ENCODE assay signal across 20 mouse cellular contexts in genomic region chrX:13688356-13688755, GRCm38 (mm10). TPM values are rescaled to one million over a fixed set of nuclear protein-coding genes. Genes with fewer than 3 reads are reported as not detected.
A peak's percentile ranks its signal among the peaks of the same experiment; 100 is the strongest.
DNase-seq lines count a peak whose midpoint lies in the region; ATAC-seq lines count a peak whose summit lies in the region.
"Had no signal": no experiment of that assay in that cellular context is flagged by ENCODE, and none has a peak within 500 bp of the region (broad histone marks: within the 10 kb centered on the region; RNA-seq: fewer than 3 reads in every experiment).

No protein-coding gene starts in this region.

- peak; percentile 95 for ATAC-seq in frontal cortex, adult (ENCODE audit: low TSS enrichment)
- no peak for ATAC-seq in granulocyte monocyte progenitor cell, adult 5-6 weeks (replicated peaks; ENCODE audit: poor library complexity, severe bottlenecking)
- ATAC-seq: CD4-positive, CD25-positive, alpha-beta regulatory T cell, adult 4 months; intestine, embryonic 16.5 days; Patski had no signal

- DNase-seq in frontal cortex, postnatal 10 days (ENCODE audit: low spot score in 2 of 2): no peak
- DNase-seq in layer of hippocampus, adult 9-11 months: peak; percentile 9
- no peak for DNase-seq in layer of hippocampus, adult 11-12 months (ENCODE audit: low spot score)
- peak; percentile 50 for DNase-seq in right cerebral cortex, adult 18-20 months
- DNase-seq in right cerebral cortex, postnatal 14 days: no peak
- DNase-seq in telencephalon, adult 2 months (ENCODE audit: low read depth, low spot score): peak; percentile 45
- DNase-seq: adrenal gland, adult 8-10 months; cerebellum, adult 11 months; cerebellum, postnatal 14 days; gastrocnemius, postnatal 36 days; kidney, postnatal 4 days; lung, postnatal 4 days; thymus, postnatal 36 days had no signal

RNA-seq across cellular contexts. Expression of gene Gpr82, which starts 27.2 kb away (rescaled TPM):
- total RNA-seq in granulocyte monocyte progenitor cell, adult 5-6 weeks (2014; fragmentation: Nextera tagmentation): not detected in 2 replicates
- total RNA-seq in granulocyte monocyte progenitor cell, adult 5-6 weeks (2017): not detected in 2 replicates
- total RNA-seq: adrenal gland, adult 8-10 months; ES-E14; gastrocnemius, postnatal 36 days; layer of hippocampus, postnatal 36 days had no signal

RNA-seq across cellular contexts. Expression of gene Gpr34, which starts 56.5 kb away (rescaled TPM):
- total RNA-seq in granulocyte monocyte progenitor cell, adult 5-6 weeks (2014; fragmentation: Nextera tagmentation): not detected in 2 replicates
- 1.4 TPM in 1 of 2 replicates, not detected in the other for total RNA-seq in granulocyte monocyte progenitor cell, adult 5-6 weeks (2017)
- total RNA-seq: ES-E14 had no signal

Comparison
In these comparisons a context has a peak if more than half of its experiments do, and no peak if none do; other contexts are left out.
1. DNase-seq: peak in layer of hippocampus, adult 9-11 months (single experiment), right cerebral cortex, adult 18-20 months (single experiment) and telencephalon, adult 2 months (single experiment); none in frontal cortex, postnatal 10 days (0 of 2), layer of hippocampus, adult 11-12 months (single experiment) and right cerebral cortex, postnatal 14 days (single experiment).